Mouse (Mus musculus) hindbrain, postnatal 0 days (tissue): ENCODE results near the gene Gtf3c1. TPM values are rescaled to one million over a fixed set of nuclear protein-coding genes. Genes with fewer than 3 reads are reported as not detected.

Experiments
- ATAC-seq: fragments of 200-750 bp; cut with Nextera tagmentation; 2 replicates; pipeline ENCODE4 v1.8.0; 2017; ENCODE audit warnings: mild to moderate bottlenecking, moderate TSS enrichment, moderate library complexity
- DNase-seq: peaks from one replicate; pipeline ENCODE4 v3.0.0-alpha.2; 2015; ENCODE audit warnings: low spot score
- H3K27ac ChIP-seq: fragments of 300-500 bp; sonication (generic); 2 replicates; pipeline ENCODE4 v1.5.1; 2014; ENCODE audit warnings: mild to moderate bottlenecking
- H3K27me3 ChIP-seq: fragments of 300-500 bp; sonication (generic); 2 replicates; pipeline ENCODE4 v1.6.1; 2014; ENCODE audit warnings: low read length, mixed read lengths; ENCODE audit not compliant: insufficient read depth
- H3K36me3 ChIP-seq: fragments of 300-500 bp; sonication (generic); 2 replicates; pipeline ENCODE4 v1.6.1; 2014; ENCODE audit warnings: low read length, mixed read lengths; ENCODE audit not compliant: insufficient read depth
- H3K4me1 ChIP-seq: fragments of 300-500 bp; sonication (generic); 2 replicates; pipeline ENCODE4 v1.6.1; 2014; ENCODE audit warnings: antibody characterized with exemption, low read length, mixed read lengths; ENCODE audit not compliant: insufficient read depth
- H3K4me2 ChIP-seq: fragments of 300-500 bp; sonication (generic); 2 replicates; pipeline ENCODE4 v1.6.1; 2014; ENCODE audit warnings: low read depth, mild to moderate bottlenecking, low read length, moderate library complexity, mixed read lengths
- H3K4me3 ChIP-seq: fragments of 300-500 bp; sonication (generic); 2 replicates; pipeline ENCODE4 v1.5.1; 2014; ENCODE audit warnings: low read length
- H3K9ac ChIP-seq: fragments of 300-500 bp; sonication (generic); replicated peaks from 2 replicates; pipeline ENCODE4 v1.6.1; 2014; ENCODE audit warnings: mild to moderate bottlenecking, low read length, moderate library complexity, mixed read lengths
- H3K9me3 ChIP-seq: fragments of 300-500 bp; sonication (generic); 2 replicates; pipeline ENCODE4 v1.6.1; 2016; ENCODE audit warnings: low read length, mixed read lengths
- CTCF ChIP-seq: IDR thresholded peaks from 2 replicates; pipeline ENCODE4 v1.5.1; 2016; ENCODE audit warnings: antibody characterized with exemption, control low read depth, low read depth
- WGBS: fragments of 180-500 bp; shearing (Covaris S2); extraction: QIAGEN DNeasy Blood & Tissue Kit; methylation state at CpG from one replicate; pipeline ENCODE4 v1.1.7; 2014; 5-methylcytosine and 5-hydroxymethylcytosine counted together
- polyA plus RNA-seq: library from polyadenylated mRNA; unstranded; fragments of >200 nt; fragmentation: Nextera tagmentation; extraction: Ambion mirVana; gene quantifications from 2 replicates; pipeline ENCODE4 v1.2.1, GENCODE M21; 2015
- total RNA-seq: library from RNA; depleted of rRNA; stranded (reverse); fragments of >200 nt; gene quantifications from 2 replicates; pipeline ENCODE4 v1.2.3, GENCODE M21; 2014

Gene Gtf3c1
- total and polyA plus RNA-seq, 2 experiments from 2014 or later: 17.7 to 78.2 TPM

DNA sequence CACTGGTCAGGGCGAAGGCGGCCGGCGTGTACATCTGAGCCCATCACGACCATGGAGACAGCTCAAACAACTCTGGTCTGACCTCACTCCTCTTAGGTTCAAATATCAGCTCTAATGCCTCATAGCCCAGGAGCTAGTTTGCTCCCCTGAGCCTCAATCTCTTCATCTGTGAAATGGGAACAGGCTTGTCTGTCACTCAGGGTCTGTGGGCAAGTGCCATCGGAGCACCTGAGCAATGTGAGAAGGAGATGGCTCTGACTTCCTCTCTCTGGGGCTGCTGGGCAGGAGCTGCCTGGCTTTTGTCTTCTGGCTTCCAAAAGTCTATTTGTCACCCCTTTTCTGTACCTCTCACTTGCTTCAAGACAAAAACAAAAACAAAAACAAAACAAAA lies 106.3 kb downstream of the Gtf3c1 start:
- Histone ChIP-seq H3K9ac (no peak overlapping the region), H3K9me3 (no peaks in the 10 kb centered on the region), H3K4me1 (no peaks in the 10 kb centered on the region), H3K4me2 (no peak overlapping the region), H3K36me3 (no peaks in the 10 kb centered on the region), H3K27ac (no peak overlapping the region), H3K4me3 (no peak overlapping the region), H3K27me3 (no peaks in the 10 kb centered on the region)
- ATAC-seq: no peak
- TF ChIP-seq CTCF: no peak
- no peak for DNase-seq
- 94% methylated on average over 6 of the region's 6 CpGs for WGBS

DNA sequence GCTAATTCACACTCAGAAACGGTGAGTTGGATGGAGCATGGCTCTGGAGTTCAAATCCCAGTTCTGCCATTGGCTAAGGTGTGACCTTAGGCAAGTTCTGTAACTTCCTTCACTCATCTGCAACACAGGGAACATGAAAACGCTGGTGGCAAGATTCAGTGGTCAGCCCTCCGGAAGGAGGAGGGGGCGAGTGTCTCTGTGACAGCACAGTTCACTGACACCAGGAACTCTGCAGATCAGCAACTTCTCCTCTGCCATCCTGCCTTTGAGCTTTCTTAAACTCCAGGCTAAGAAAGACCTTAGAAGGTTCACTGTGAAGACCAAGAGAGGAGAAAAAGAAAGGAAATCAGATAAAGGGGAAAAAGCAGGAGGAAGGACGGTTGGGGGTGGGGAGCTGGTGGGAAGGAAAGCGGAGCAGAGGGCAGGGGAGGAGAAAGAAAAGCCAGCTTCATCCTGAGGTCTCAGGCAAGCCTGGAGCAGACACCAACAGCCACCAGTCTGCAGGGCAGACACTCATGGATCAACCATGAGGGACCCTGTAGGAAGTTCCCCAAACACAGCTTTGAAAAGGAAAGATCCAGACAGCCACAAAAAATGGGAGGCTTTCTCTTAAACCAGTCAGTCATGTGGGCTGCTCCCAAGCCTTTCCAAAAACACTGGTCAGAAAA lies 106.8 kb downstream of the Gtf3c1 start:
- H3K4me3 ChIP-seq: no peak overlapping the region
- no peak overlapping the region for H3K4me2 ChIP-seq
- no peak overlapping the region for H3K9ac ChIP-seq
- H3K4me1 ChIP-seq: no peaks in the 10 kb centered on the region
- WGBS: 45% methylated on average over 6 of the region's 6 CpGs
- H3K36me3 ChIP-seq: no peaks in the 10 kb centered on the region
- H3K9me3 ChIP-seq: no peaks in the 10 kb centered on the region
- TF ChIP-seq CTCF: no peak
- no peak for ATAC-seq
- DNase-seq: no peak
- no peak overlapping the region for H3K27ac ChIP-seq
- H3K27me3 ChIP-seq: no peaks in the 10 kb centered on the region

DNA sequence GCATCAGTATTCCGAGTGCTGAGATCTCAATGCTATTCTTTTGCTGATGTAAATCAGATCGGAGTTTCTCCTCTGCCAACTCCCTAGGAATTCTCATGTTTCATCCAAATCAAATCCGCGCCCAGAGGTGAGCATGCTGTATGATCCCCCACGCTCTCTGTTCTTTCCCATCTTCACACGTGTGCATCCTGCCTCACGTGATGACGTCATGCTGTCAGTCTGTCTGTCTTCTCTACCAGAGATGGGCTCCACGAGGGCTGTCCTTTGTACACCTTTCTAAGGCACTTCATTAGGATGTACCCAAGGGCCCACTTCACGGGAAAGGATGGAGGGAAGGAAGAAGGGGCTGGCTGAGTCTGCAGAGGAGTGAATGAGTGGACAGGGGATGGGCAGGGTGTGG lies 107.4 kb downstream of the Gtf3c1 start:
- WGBS: 77% methylated on average over 10 of the region's 10 CpGs
- no peak for ATAC-seq

GRCm38 (mm10) chr7:125599373-125599973 lies 108.1 kb downstream of the Gtf3c1 start:
- no peaks in the 10 kb centered on the region for H3K4me1 ChIP-seq
- H3K4me3 ChIP-seq: no peak overlapping the region
- no peaks in the 10 kb centered on the region for H3K36me3 ChIP-seq
- TF ChIP-seq CTCF: no peak
- DNase-seq (no peak), ATAC-seq (no peak)
- WGBS: 75% methylated on average over 4 of the region's 4 CpGs
- H3K27ac ChIP-seq: no peak overlapping the region
- H3K4me2 ChIP-seq: no peak overlapping the region
- H3K27me3 ChIP-seq: no peaks in the 10 kb centered on the region
- no peaks in the 10 kb centered on the region for H3K9me3 ChIP-seq
- no peak overlapping the region for H3K9ac ChIP-seq

More for the DNA sequence above, 107.4 kb downstream of the Gtf3c1 start:
- Histone ChIP-seq H3K4me2 (no peak overlapping the region), H3K27ac (no peak overlapping the region), H3K4me1 (no peaks in the 10 kb centered on the region), H3K27me3 (no peaks in the 10 kb centered on the region), H3K36me3 (no peaks in the 10 kb centered on the region), H3K9me3 (no peaks in the 10 kb centered on the region), H3K9ac (no peak overlapping the region), H3K4me3 (no peak overlapping the region)
- no peak for DNase-seq
- no peak for TF ChIP-seq CTCF

- Histone ChIP-seq H3K9me3 (no peaks in the 10 kb centered on the region), H3K27me3 (no peaks in the 10 kb centered on the region), H3K4me3 (no peak overlapping the region), H3K4me1 (no peaks in the 10 kb centered on the region), H3K4me2 (no peak overlapping the region), H3K36me3 (no peaks in the 10 kb centered on the region), H3K9ac (no peak overlapping the region), H3K27ac (no peak overlapping the region)
- whole genome bisulfite sequencing: 79% methylated on average over 11 of the region's 11 CpGs
- DNase-seq (no peak), ATAC-seq (no peak)
- no peak for TF ChIP-seq CTCF
These were observed 109.8 kb downstream of the Gtf3c1 start for GRCm38 (mm10) chr7:125597516-125598347.

DNA sequence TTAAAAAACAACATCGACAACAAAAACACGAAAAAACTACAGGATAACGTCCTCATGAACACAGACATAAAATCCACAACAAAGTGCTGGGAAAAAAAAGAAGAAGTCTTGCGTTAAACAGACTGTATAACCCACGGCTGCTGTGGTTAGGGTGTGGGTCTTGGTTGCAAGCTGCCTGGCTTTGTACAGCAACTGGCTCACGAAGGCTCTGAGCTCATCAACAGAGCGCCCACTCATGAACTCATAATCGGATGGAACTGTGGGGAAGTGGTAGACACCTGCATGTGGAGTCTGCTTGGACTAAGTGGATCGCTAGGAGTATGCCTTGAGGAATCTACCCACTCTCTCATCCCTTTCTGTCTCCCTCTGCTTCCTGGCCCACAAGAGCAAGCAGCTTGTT lies 110.5 kb downstream of the Gtf3c1 start:
- Histone ChIP-seq H3K36me3 (no peaks in the 10 kb centered on the region), H3K4me1 (no peaks in the 10 kb centered on the region), H3K4me3 (no peak overlapping the region), H3K27ac (no peak overlapping the region), H3K9me3 (no peaks in the 10 kb centered on the region), H3K9ac (no peak overlapping the region), H3K4me2 (no peak overlapping the region), H3K27me3 (no peaks in the 10 kb centered on the region)
- ATAC-seq: no peak
- no peak for TF ChIP-seq CTCF
- no peak for DNase-seq
- 91% methylated on average over 9 of the region's 9 CpGs for WGBS
